Mouse (Mus musculus): ENCODE data around the gene Eif6.
"Not testable (repeated sequence)": the region's sequence is repeated elsewhere in the genome, so short reads cannot be mapped to it uniquely, and the experiment has no call there.

Eif6 gene

DNA sequence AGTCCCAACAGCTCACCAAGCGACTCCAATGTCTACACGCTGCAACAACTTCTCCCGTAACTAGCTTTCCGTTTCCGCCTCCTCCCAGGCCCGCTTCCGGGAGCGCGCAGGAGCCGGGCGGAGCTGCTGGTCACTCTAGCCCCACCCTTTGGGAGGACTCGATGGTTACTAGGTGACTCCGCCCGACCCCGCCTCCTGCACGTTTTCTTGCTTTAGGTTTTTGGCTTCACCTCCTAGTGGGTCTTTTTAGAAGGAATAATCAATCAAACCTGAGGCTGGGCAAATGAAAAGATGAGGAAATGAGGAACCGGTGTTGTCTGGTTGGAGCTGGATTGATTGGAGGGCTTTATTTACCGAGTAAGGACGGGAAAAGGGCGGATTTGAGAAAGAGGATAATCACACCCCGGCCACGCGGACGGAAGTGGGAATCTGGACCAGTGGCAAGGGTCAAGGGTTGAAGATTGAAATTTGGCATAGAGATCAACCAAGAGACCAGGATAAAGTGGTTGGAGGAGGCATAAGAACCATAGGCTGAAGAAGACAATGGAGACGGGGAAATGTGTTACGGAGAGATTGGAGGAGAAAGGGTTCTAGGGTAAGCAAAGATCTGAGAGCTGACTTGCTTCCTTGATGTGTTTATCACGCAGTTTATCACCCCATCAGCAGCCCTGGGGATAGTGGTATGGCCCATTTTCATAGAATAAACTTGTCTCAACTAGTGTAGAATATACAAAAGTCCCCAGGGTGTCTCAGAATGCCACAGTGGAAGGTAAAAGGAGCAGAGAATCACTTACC lies at the start of gene Eif6:
Gene Eif6, minus strand, starts transcription at position 296 of the 795 bp plus-strand sequence.
- peak; percentile 72 for DNase-seq (ENCODE audit: low spot score)

GRCm38 (mm10) chr2:155873636-155874035 lies 46.9 kb upstream of the Eif6 start:
- DNase-seq (ENCODE audit: low spot score): no peak

- DNase-seq (ENCODE audit: low spot score): no peak
Measured at GRCm38 (mm10) chr2:155872930-155873507, 46.3 kb upstream of the Eif6 start.

GRCm38 (mm10) chr2:155872486-155872885 lies 45.8 kb upstream of the Eif6 start:
- DNase-seq (ENCODE audit: low spot score): no peak

- DNase-seq (ENCODE audit: low spot score): no peak
Measured at GRCm38 (mm10) chr2:155869772-155870171, 43.0 kb upstream of the Eif6 start.

GRCm38 (mm10) chr2:155868320-155868719 lies 41.6 kb upstream of the Eif6 start:
- no peak for DNase-seq (ENCODE audit: low spot score)

DNA sequence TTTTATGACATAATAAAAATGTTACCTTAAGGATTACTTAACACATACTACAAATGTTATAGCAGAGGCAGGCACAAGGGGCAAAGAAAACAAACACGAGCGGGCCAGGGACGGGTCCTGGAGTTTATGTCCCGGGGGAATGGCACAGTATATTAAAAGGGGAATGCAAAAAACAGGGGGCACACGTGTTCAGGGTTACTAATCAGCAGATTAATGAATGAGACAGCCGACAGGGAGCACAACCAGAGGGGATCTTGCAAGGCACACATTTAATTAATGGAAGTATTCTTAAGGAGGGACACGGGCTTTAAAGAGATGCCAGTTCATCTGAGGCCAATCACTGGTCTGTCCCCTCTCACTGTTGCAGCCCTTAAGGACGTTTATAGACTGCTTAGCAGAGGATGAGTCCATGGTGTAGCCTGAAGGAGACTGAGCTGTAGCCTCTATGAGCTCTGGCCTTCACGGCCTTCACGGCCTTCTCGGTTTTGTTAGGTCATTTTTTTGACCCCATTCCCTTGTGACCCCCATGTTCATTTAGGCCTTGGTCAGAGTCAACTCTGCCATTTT lies 36.7 kb upstream of the Eif6 start:
- no peak for DNase-seq (ENCODE audit: low spot score)

DNA sequence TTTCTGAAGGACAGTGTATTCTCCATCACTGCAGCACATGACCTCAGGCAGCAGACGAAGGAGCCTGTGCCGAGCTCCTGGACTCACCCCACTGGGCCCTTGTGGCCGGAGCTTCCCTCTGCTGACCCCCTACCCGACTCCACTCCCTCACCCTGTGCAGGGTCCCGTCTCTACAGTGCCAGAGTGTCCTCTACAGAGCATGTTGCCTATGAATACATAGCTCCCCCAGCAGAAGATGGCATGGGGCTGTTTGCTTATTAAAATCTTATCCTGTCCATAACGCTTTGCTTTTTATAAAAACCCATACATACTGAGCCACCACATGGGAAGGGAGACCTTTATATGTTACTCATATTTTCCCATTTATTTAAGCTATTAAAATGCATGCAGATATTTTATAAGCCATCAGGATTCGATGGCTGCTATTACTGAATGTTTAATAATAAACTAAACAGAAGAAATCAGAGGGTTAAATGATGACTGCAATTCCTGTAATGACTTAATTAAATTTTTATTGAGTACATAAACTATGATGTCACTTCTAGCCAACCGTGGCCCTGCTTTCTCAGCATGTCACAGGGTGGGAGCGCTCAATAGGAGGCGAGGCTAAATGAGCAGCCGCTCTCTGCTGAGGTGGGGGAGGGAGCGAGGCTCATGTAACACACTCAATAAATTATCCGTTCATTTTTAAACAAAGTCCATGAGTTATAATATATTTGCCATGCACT lies 36.0 kb upstream of the Eif6 start:
- no peak for DNase-seq (ENCODE audit: low spot score)

DNA sequence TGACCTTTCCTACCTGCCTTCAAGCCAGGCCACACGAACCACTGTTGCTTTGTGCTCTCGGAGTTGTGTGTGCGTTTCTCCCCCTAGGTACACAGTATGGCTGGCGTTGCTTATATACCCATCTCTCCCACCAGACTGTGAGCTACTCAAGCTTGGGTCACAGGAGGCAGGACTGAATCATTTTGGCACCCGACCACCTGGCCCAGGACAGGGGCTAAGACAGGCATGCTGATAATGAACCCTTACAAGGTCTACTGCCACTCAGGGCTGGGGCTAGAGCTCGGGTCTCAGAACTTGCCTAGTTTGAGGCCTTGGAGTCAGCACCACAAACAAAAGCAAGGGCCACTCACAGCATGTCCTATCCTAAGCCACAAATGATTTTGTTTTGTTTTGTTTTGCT lies 34.9 kb upstream of the Eif6 start:
- DNase-seq (ENCODE audit: low spot score): no peak

DNA sequence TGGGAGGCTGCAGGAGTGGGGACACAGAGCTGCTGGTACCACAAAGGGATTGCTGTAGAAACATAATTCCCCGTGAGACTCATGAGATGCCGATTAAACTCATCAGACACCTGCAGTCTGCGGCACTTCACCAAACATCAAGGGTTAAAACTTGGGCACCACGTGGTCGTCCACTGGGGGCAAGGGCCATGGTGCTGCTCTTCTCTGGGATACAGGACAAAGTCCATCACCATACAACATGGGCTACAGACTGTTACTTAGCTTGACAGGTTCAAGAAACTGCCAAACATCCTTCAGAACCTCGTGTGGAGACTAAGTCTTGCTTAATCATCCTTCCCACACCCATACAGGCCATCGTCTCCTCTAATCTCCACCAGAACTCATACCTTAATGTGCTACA lies 33.4 kb upstream of the Eif6 start:
- no peak for DNase-seq (ENCODE audit: low spot score)

DNA sequence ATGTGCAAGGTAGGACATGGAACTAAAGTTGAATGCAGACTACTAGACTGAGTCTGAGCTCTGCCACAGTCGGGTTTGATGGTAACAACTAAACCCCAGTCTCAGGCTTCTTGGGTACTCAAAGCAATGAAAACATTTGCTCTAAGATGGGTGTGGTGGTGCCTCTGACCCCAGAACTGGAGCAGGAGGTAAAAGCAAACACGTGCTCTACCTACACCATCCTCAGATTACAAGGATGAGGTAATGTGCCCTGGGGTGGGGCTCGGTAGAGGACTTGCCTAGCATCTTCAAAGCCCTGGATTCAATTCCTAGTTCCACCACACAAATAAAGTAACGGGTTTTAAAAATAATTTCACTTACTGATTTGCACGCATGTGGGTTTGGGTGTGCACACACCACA lies 25.8 kb upstream of the Eif6 start:
- DNase-seq (ENCODE audit: low spot score): no peak

- no peak for DNase-seq (ENCODE audit: low spot score)
Measured at GRCm38 (mm10) chr2:155850120-155850519, 23.4 kb upstream of the Eif6 start.

DNA sequence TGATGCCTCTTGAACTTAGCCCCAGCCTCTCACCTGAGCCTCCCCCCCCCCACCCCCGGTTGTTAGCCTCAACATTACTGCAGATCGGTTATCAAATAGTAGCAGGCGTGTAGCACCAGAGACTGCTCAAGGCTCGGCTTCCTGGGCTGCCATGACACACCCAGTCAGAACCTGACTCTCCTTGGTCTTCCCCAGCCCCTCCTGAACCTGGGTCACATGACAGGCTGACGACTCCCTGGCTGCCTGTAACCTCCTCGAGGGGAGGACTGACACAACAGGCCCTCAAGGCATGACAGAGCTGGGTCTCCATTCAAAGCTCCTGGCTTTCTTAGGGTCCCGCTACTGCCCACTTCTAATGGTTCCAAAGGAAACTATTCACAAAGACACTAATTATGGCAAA lies 22.7 kb upstream of the Eif6 start:
- DNase-seq (ENCODE audit: low spot score): no peak

DNA sequence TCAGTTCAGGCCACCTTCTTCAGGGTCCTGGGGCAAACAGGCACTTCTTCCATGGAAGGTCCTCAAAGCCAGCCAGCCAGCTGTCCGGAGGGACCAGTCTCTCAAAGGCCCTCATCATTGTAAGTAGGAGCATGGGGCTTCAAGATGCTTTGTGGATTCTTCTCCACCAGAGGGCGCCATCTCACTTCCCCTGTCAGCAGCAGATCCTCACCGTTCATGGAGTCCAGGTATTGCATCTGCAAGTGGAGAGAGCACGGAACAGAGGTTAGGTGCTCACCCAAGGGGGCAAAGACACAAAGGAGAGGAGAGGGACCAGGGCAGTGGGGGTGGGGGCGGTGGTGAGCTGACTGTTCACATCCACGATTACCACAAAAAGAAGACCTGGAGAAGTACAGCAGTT lies 21.6 kb upstream of the Eif6 start:
- DNase-seq (ENCODE audit: low spot score): peak; percentile 73

DNA sequence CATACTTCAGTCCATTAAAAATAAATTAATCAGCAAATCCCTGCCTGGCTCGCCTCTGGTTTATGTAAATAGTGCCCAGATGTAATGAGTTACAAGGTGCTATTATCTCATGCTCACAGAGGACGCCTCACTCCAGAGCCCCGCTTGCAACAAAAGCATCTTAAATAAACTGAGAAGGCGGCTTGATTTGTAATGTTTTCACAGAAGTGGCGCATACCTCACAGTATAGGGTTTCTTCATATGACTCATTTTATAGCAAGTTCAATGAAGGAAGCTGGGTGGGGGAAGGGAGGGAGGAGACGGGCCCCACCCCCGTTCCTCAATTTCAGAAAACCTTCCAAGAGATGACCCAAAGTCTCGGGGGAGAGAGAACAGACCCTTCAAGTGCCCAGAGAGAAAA lies 20.2 kb upstream of the Eif6 start:
- no peak for DNase-seq (ENCODE audit: low spot score)

- DNase-seq (ENCODE audit: low spot score): no peak
Measured at GRCm38 (mm10) chr2:155838961-155839360, 12.2 kb upstream of the Eif6 start.

DNA sequence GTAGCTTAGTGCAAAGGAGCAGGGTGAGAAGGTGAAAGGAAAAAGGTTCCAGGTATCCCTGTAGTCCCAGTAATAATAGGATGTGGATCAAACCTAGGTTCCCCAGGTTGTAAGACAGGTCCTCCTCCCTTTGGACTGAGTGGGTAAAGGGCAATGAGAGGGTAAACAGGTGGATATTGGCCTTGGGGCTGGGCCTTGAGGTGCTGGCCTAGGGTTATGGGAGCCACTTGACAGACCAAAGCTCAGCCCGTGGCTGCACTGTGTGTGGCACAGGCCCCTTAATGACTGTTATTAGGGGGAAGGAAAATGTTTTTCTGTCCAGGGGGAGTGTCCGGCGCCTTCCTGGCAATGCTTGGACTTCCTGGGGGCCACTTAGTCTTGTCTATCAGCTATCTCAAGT lies 11.2 kb upstream of the Eif6 start:
- DNase-seq (ENCODE audit: low spot score): no peak

GRCm38 (mm10) chr2:155834732-155835131 lies 8.0 kb upstream of the Eif6 start, which contains the start of gene Fam83c:
Gene Fam83c, minus strand, starts transcription at chr2:155834854.
- DNase-seq (ENCODE audit: low spot score): no peak

DNA sequence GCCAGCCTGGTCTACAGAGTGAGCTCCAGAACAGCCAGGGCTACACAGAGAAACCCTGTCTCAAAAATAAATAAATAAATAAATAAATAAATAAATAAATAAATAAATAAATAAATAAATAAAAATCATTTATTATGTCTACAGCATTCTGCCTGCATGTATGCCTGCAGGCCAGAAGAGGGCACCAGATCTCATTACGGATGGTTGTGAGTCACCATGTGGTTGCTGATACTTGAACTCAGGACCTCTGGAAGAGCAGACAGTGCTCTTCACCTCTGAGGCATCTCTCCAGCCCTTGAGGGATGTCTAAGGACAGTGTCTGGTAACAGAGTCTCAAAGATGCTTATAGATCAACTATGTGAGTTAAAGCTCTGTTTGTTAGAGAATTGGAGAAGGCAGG lies 5.4 kb upstream of the Eif6 start:
- not testable (repeated sequence) for DNase-seq (ENCODE audit: low spot score)

DNA sequence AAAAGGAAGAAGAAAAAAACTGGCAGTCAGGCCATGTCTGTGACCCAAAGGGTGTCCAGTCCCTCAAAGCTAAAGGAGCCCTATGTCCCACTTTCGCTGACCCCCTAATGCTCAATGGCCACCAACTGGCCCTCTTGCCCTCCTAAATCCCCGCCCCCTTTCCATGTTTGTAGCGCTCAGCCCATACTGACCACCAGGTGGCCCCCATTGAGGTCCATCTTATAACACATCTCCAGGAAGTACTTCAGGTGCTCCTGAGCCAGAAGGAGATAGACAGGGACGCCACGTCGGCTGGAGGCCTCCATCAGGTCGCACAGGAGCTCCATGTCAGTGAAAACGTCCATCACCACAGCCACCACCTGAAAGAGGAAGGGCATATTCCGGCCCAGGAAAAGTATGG lies 4.6 kb upstream of the Eif6 start:
- DNase-seq (ENCODE audit: low spot score): no peak

- DNase-seq (ENCODE audit: low spot score): no peak
Measured at GRCm38 (mm10) chr2:155830841-155831240, 4.1 kb upstream of the Eif6 start.

DNA sequence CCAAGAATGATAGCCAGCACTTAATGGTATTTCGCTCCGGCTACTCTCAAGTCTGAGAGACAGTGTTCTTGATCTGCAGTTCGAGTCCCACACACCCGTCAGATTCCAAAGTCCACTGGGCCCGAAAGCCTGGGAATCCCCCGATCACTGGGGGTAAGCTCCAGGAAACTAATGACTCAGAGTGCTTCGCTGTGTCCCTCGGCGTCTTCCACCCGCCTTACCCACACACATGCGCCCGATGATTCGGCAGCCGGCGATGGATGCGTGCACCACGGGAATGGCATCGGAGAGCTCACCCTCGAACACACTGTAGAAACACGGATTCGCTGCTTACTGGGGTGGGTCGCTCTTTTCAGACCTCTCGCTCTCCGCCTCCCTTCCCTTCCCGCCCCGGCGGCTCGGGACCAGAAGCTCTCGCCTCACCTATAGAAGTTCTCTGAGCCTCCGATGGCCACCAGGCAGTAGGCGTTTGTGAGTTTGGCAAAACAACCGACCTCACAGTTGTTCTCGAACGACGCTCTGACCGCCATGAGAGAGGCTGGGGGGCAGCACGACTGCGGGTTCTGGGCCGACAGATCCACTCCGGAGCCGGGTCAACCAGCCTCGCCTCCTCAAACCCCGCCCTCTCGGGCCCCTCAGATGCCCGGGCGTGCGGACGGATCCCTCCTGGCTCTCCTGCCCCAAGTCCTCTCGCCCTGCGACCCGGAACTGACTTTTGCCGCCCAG lies 658 bp downstream of the Eif6 start:
- no peak for DNase-seq (ENCODE audit: low spot score)

Measured in ovary, postnatal 14 days (tissue).